Mouse (Mus musculus): ENCODE data around the gene Dst. TPM values are rescaled to one million over a fixed set of nuclear protein-coding genes. Genes with fewer than 3 reads are reported as not detected.

Gene Dst
- polyA plus RNA-seq, 1 experiment from 2014 or later, result 29.4 TPM

GRCm38 (mm10) chr1:33955626-33956025 is 47.6 kb downstream of the Dst start:
- 0 out of 2 replicates have a peak, but pooled peaks cover 3% of the 10 kb centered on the region for H3K9me3 ChIP-seq (replicated peaks)
- no peak overlapping the region for H3K4me3 ChIP-seq
- H3K36me3 ChIP-seq (ENCODE audit: poor library complexity, severe bottlenecking), result no peaks in the 10 kb centered on the region
- WGBS, result 92% methylated on average over 6 of the region's 6 CpGs
- ATAC-seq, result no peak
- H3K27ac ChIP-seq, result no peak overlapping the region
- H3K9ac ChIP-seq, result no peak overlapping the region
- H3K27me3 ChIP-seq, result no peaks in the 10 kb centered on the region
- no peak overlapping the region for H3K4me2 ChIP-seq
- H3K4me1 ChIP-seq, result no peaks in the 10 kb centered on the region

- H3K36me3 ChIP-seq (ENCODE audit: poor library complexity, severe bottlenecking), result no peaks in the 10 kb centered on the region
- no peak overlapping the region for H3K9ac ChIP-seq
- ATAC-seq, result no peak
- H3K27me3 ChIP-seq, result no peaks in the 10 kb centered on the region
- WGBS, result 84% methylated on average over 8 of the region's 8 CpGs
- H3K27ac ChIP-seq, result no peak overlapping the region
- H3K9me3 ChIP-seq (replicated peaks), result no peaks in the 10 kb centered on the region
- no peaks in the 10 kb centered on the region for H3K4me1 ChIP-seq
- H3K4me3 ChIP-seq, result no peak overlapping the region
- no peak overlapping the region for H3K4me2 ChIP-seq
Measured at GRCm38 (mm10) chr1:33960439-33960838, 52.4 kb downstream of the Dst start.

GRCm38 (mm10) chr1:33964643-33965042 is 56.6 kb downstream of the Dst start:
- H3K4me2 ChIP-seq, result no peak overlapping the region
- ATAC-seq, result 0 out of 2 replicates have a peak, but pooled peaks have one; percentile 26
- H3K27ac ChIP-seq, result no peak overlapping the region
- no peak overlapping the region for H3K9ac ChIP-seq
- H3K36me3 ChIP-seq (ENCODE audit: poor library complexity, severe bottlenecking), result no peaks in the 10 kb centered on the region
- 52% methylated on average over 5 of the region's 5 CpGs for WGBS
- H3K27me3 ChIP-seq, result no peaks in the 10 kb centered on the region
- no peak overlapping the region for H3K4me3 ChIP-seq
- H3K4me1 ChIP-seq, result peaks cover 6% of the 10 kb centered on the region; the same call in 1 of the 2 replicates
- H3K9me3 ChIP-seq (replicated peaks), result no peaks in the 10 kb centered on the region

GRCm38 (mm10) chr1:33965824-33966223 is 57.8 kb downstream of the Dst start:
- H3K27me3 ChIP-seq, result no peaks in the 10 kb centered on the region
- no peaks in the 10 kb centered on the region for H3K9me3 ChIP-seq (replicated peaks)
- 87% methylated on average over 4 of the region's 4 CpGs for WGBS
- peak; percentile 20; the same call in 1 of the 2 replicates for ATAC-seq
- no peak overlapping the region for H3K4me2 ChIP-seq
- no peak overlapping the region for H3K9ac ChIP-seq
- peaks cover 6% of the 10 kb centered on the region; the same call in 1 of the 2 replicates for H3K4me1 ChIP-seq
- no peak overlapping the region for H3K27ac ChIP-seq
- H3K4me3 ChIP-seq, result no peak overlapping the region
- no peaks in the 10 kb centered on the region for H3K36me3 ChIP-seq (ENCODE audit: poor library complexity, severe bottlenecking)

- H3K4me1 ChIP-seq, result peaks cover 6% of the 10 kb centered on the region; the same call in 1 of the 2 replicates
- no peaks in the 10 kb centered on the region for H3K36me3 ChIP-seq (ENCODE audit: poor library complexity, severe bottlenecking)
- no peaks in the 10 kb centered on the region for H3K9me3 ChIP-seq (replicated peaks)
- no peak overlapping the region for H3K9ac ChIP-seq
- no peak overlapping the region for H3K4me3 ChIP-seq
- ATAC-seq, result peak; percentile 52; the same call in 1 of the 2 replicates
- 31% methylated on average over 6 of the region's 6 CpGs for WGBS
- no peak overlapping the region for H3K4me2 ChIP-seq
- H3K27ac ChIP-seq, result no peak overlapping the region
- H3K27me3 ChIP-seq, result no peaks in the 10 kb centered on the region
Measured at GRCm38 (mm10) chr1:33966328-33966727, 58.3 kb downstream of the Dst start.

- ATAC-seq, result no peak
- no peaks in the 10 kb centered on the region for H3K36me3 ChIP-seq (ENCODE audit: poor library complexity, severe bottlenecking)
- H3K27ac ChIP-seq, result no peak overlapping the region
- H3K4me1 ChIP-seq, result peaks cover 6% of the 10 kb centered on the region; the same call in 1 of the 2 replicates
- H3K4me3 ChIP-seq, result no peak overlapping the region
- H3K27me3 ChIP-seq, result no peaks in the 10 kb centered on the region
- WGBS, result 48% methylated on average over 4 of the region's 4 CpGs
- no peaks in the 10 kb centered on the region for H3K9me3 ChIP-seq (replicated peaks)
- no peak overlapping the region for H3K9ac ChIP-seq
- no peak overlapping the region for H3K4me2 ChIP-seq
Measured at GRCm38 (mm10) chr1:33967206-33967605, 59.2 kb downstream of the Dst start.

GRCm38 (mm10) chr1:33969910-33970309 is 61.9 kb downstream of the Dst start:
- H3K9me3 ChIP-seq (replicated peaks), result no peaks in the 10 kb centered on the region
- WGBS, result 67% methylated on average over 2 of the region's 2 CpGs
- no peaks in the 10 kb centered on the region for H3K27me3 ChIP-seq
- H3K4me1 ChIP-seq, result peaks cover 6% of the 10 kb centered on the region; the same call in 1 of the 2 replicates
- no peak overlapping the region for H3K4me3 ChIP-seq
- H3K27ac ChIP-seq, result no peak overlapping the region
- no peak overlapping the region for H3K4me2 ChIP-seq
- no peaks in the 10 kb centered on the region for H3K36me3 ChIP-seq (ENCODE audit: poor library complexity, severe bottlenecking)
- H3K9ac ChIP-seq, result no peak overlapping the region
- no peak for ATAC-seq

- Histone ChIP-seq H3K9me3 (replicated peaks) (no peaks in the 10 kb centered on the region), H3K4me2 (no peak overlapping the region), H3K4me1 (no peaks in the 10 kb centered on the region), H3K9ac (no peak overlapping the region), H3K27me3 (no peaks in the 10 kb centered on the region), H3K36me3 (ENCODE audit: poor library complexity, severe bottlenecking) (no peaks in the 10 kb centered on the region), H3K27ac (no peak overlapping the region), H3K4me3 (no peak overlapping the region)
- ATAC-seq, result no peak
- WGBS, result 94% methylated on average over 11 of the region's 11 CpGs
Measured at GRCm38 (mm10) chr1:33974401-33974800, 66.4 kb downstream of the Dst start.

- no peaks in the 10 kb centered on the region for H3K4me1 ChIP-seq
- H3K36me3 ChIP-seq (ENCODE audit: poor library complexity, severe bottlenecking), result no peaks in the 10 kb centered on the region
- H3K27me3 ChIP-seq, result no peaks in the 10 kb centered on the region
- WGBS, result 64% methylated on average over 4 of the region's 4 CpGs
- no peak overlapping the region for H3K27ac ChIP-seq
- no peaks in the 10 kb centered on the region for H3K9me3 ChIP-seq (replicated peaks)
- no peak overlapping the region for H3K4me3 ChIP-seq
- ATAC-seq, result no peak
- no peak overlapping the region for H3K4me2 ChIP-seq
- H3K9ac ChIP-seq, result no peak overlapping the region
Measured at GRCm38 (mm10) chr1:33975333-33975732, 67.3 kb downstream of the Dst start.

- no peaks in the 10 kb centered on the region for H3K36me3 ChIP-seq (ENCODE audit: poor library complexity, severe bottlenecking)
- no peak overlapping the region for H3K9ac ChIP-seq
- no peak for ATAC-seq
- H3K4me2 ChIP-seq, result no peak overlapping the region
- no peaks in the 10 kb centered on the region for H3K27me3 ChIP-seq
- H3K4me3 ChIP-seq, result no peak overlapping the region
- no peak overlapping the region for H3K27ac ChIP-seq
- 89% methylated on average over 6 of the region's 6 CpGs for WGBS
- H3K9me3 ChIP-seq (replicated peaks), result no peaks in the 10 kb centered on the region
- no peaks in the 10 kb centered on the region for H3K4me1 ChIP-seq
Measured at GRCm38 (mm10) chr1:33977832-33978231, 69.8 kb downstream of the Dst start.

- Histone ChIP-seq H3K27me3 (no peaks in the 10 kb centered on the region), H3K9me3 (replicated peaks) (no peaks in the 10 kb centered on the region), H3K27ac (no peak overlapping the region), H3K9ac (no peak overlapping the region), H3K4me1 (no peaks in the 10 kb centered on the region), H3K4me3 (no peak overlapping the region), H3K4me2 (no peak overlapping the region), H3K36me3 (ENCODE audit: poor library complexity, severe bottlenecking) (no peaks in the 10 kb centered on the region)
- WGBS, result 75% methylated on average over 12 of the region's 12 CpGs
- no peak for ATAC-seq
Measured at GRCm38 (mm10) chr1:33980420-33980819, 72.4 kb downstream of the Dst start.

GRCm38 (mm10) chr1:33989643-33990042 is 81.6 kb downstream of the Dst start:
- Histone ChIP-seq H3K4me1 (peaks cover 5% of the 10 kb centered on the region; the same call in 1 of the 2 replicates), H3K36me3 (ENCODE audit: poor library complexity, severe bottlenecking) (no peaks in the 10 kb centered on the region), H3K9me3 (replicated peaks) (no peaks in the 10 kb centered on the region), H3K27ac (no peak overlapping the region), H3K4me2 (no peak overlapping the region), H3K4me3 (no peak overlapping the region), H3K9ac (no peak overlapping the region), H3K27me3 (no peaks in the 10 kb centered on the region)
- no peak for ATAC-seq
- 86% methylated on average over 13 of the region's 13 CpGs for WGBS

GRCm38 (mm10) chr1:33991067-33991466 is 83.0 kb downstream of the Dst start:
- Histone ChIP-seq H3K4me2 (no peak overlapping the region), H3K36me3 (ENCODE audit: poor library complexity, severe bottlenecking) (no peaks in the 10 kb centered on the region), H3K9me3 (replicated peaks) (no peaks in the 10 kb centered on the region), H3K4me3 (no peak overlapping the region), H3K9ac (no peak overlapping the region), H3K27me3 (no peaks in the 10 kb centered on the region), H3K4me1 (peaks cover 5% of the 10 kb centered on the region; the same call in 1 of the 2 replicates), H3K27ac (no peak overlapping the region)
- ATAC-seq, result no peak
- 95% methylated on average over 6 of the region's 6 CpGs for WGBS
